Mouse (Mus musculus): ENCODE results near the gene Mrpl4.

- TF ChIP-seq POLR2A (IDR thresholded peaks at IDR 0.05; ENCODE audit: borderline replicate concordance, insufficient read depth, low read length) (no peak), CTCF (IDR thresholded peaks at IDR 0.05; ENCODE audit: borderline replicate concordance, insufficient read depth, low read depth, low read length) (no peak)
Measured at GRCm38 (mm10) chr9:21014691-21015570, 12.4 kb downstream of the Mrpl4 start.

All from cerebellum, adult 2 months (tissue).